29 mouse cellular contexts compared by ENCODE assay signal in the genomic region with DNA sequence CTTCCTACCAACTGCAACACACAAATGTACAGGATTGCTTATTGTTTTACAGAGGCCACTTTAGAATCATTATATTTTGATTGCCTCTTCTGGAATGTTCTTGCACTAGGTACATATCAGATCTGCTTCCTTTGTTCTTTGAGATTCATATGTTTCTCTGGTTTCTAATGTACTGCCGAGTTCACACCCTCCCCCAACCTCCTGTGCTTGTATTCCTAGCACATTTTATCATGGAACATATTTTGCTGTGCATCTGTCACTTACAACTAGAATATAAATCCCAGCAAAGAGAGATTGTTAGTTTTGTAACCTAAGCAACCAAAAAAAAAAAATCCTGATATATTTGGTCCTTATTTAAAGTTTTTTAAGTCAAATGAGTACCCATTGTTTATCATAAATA.
DNase-seq lines count a peak whose midpoint lies in the region; ATAC-seq and TF ChIP-seq lines count a peak whose summit lies in the region.
"Had no signal": no experiment of that assay in that cellular context is flagged by ENCODE, and none has a peak within 500 bp of the region (broad histone marks: within the 10 kb centered on the region; RNA-seq: fewer than 3 reads in every experiment).

No protein-coding gene starts in this region.

- H3K36me3 ChIP-seq in forebrain, postnatal 0 days (ENCODE audit: insufficient read depth), result no peaks in the 10 kb centered on the region
- no peaks in the 10 kb centered on the region for H3K36me3 ChIP-seq in hindbrain, embryonic 10.5 days
- H3K36me3 ChIP-seq in hindbrain, embryonic 12.5 days, result no peaks in the 10 kb centered on the region
- H3K36me3 ChIP-seq: embryonic facial prominence, embryonic 13.5 days; G1E; liver, embryonic 13.5 days; midbrain, embryonic 13.5 days; neural tube, embryonic 12.5 days had no signal

- 44% methylated on average over 1 of the region's 1 CpGs for WGBS in forebrain, postnatal 0 days
- WGBS in hindbrain, embryonic 10.5 days, result 79% methylated on average over 1 of the region's 1 CpGs
- 70% methylated on average over 1 of the region's 1 CpGs for WGBS in hindbrain, embryonic 12.5 days

- H3K27ac ChIP-seq in forebrain, postnatal 0 days (ENCODE audit: low read depth, low read length), result peak overlapping the region; percentile 47
- peak overlapping the region; percentile 1 for H3K27ac ChIP-seq in left cerebral cortex, adult 2 months
- no peak overlapping the region for H3K27ac ChIP-seq in hindbrain, embryonic 10.5 days
- H3K27ac ChIP-seq in hindbrain, embryonic 12.5 days, result no peak overlapping the region
- H3K27ac ChIP-seq: embryonic facial prominence, embryonic 13.5 days; liver, embryonic 13.5 days; midbrain, embryonic 13.5 days; neural tube, embryonic 12.5 days had no signal

- TF ChIP-seq CTCF in brain, embryonic 14.5 days (IDR thresholded peaks at IDR 0.05; ENCODE audit: borderline replicate concordance, extremely low read depth, insufficient read depth, insufficient read length), result no peak
- no peak for TF ChIP-seq CTCF in forebrain, postnatal 0 days (IDR thresholded peaks at IDR 0.05; ENCODE audit: low read depth)
- no peak for TF ChIP-seq CTCF in left cerebral cortex, adult 2 months (IDR thresholded peaks at IDR 0.05)

- H3K27me3 ChIP-seq in forebrain, postnatal 0 days (ENCODE audit: insufficient read depth, low read length), result no peaks in the 10 kb centered on the region
- H3K27me3 ChIP-seq in hindbrain, embryonic 10.5 days (ENCODE audit: insufficient read depth, poor library complexity, severe bottlenecking), result no peaks in the 10 kb centered on the region
- H3K27me3 ChIP-seq in hindbrain, embryonic 12.5 days, result no peaks in the 10 kb centered on the region
- H3K27me3 ChIP-seq: CH12.LX; embryonic facial prominence, embryonic 13.5 days; liver, embryonic 13.5 days; megakaryocyte, embryonic 14.5 days; midbrain, embryonic 13.5 days; neural tube, embryonic 12.5 days; Patski had no signal

- ATAC-seq in forebrain, postnatal 0 days, result peak; percentile 86
- ATAC-seq in hindbrain, embryonic 12.5 days (ENCODE audit: low FRiP score), result no peak
- ATAC-seq: midbrain, embryonic 13.5 days; Patski had no signal

- no peak overlapping the region for H3K4me3 ChIP-seq in forebrain, postnatal 0 days (ENCODE audit: low read depth, low read length)
- no peak overlapping the region for H3K4me3 ChIP-seq in left cerebral cortex, adult 2 months
- H3K4me3 ChIP-seq in hindbrain, embryonic 10.5 days, result no peak overlapping the region
- H3K4me3 ChIP-seq in hindbrain, embryonic 12.5 days, result no peak overlapping the region
- H3K4me3 ChIP-seq: embryonic facial prominence, embryonic 13.5 days; erythroblast, embryonic 14.5 days; liver, embryonic 13.5 days; megakaryocyte, embryonic 14.5 days; midbrain, embryonic 13.5 days; neural tube, embryonic 12.5 days had no signal

- H3K4me1 ChIP-seq in forebrain, postnatal 0 days (ENCODE audit: insufficient read depth), result no peaks in the 10 kb centered on the region
- H3K4me1 ChIP-seq in hindbrain, embryonic 10.5 days (replicated peaks), result no peaks in the 10 kb centered on the region
- no peaks in the 10 kb centered on the region for H3K4me1 ChIP-seq in hindbrain, embryonic 12.5 days
- H3K4me1 ChIP-seq: embryonic facial prominence, embryonic 13.5 days; liver, embryonic 13.5 days; megakaryocyte, embryonic 14.5 days; midbrain, embryonic 13.5 days; neural tube, embryonic 12.5 days had no signal

- DNase-seq in layer of hippocampus, adult 11-12 months (ENCODE audit: low spot score), result peak; percentile 46
- DNase-seq in layer of hippocampus, postnatal 25 days (ENCODE audit: extremely low spot score in 1 of 2, low spot score in 1 of 2), result no peak
- peak; percentile 64 for DNase-seq in brain, embryonic 14.5 days (ENCODE audit: low read depth)
- peak; percentile 67 for DNase-seq in forebrain, postnatal 0 days
- DNase-seq in left cerebral cortex, adult 2 months (ENCODE audit: extremely low spot score in 1 of 2, low spot score in 2 of 2), result no peak
- no peak for DNase-seq in ovary, postnatal 10 days (ENCODE audit: low spot score)
- DNase-seq in hindbrain, embryonic 10.5 days (ENCODE audit: low spot score), result no peak
- DNase-seq: adrenal gland, postnatal 36 days; B cell, adult 2 months; cerebellum, adult 2 months; cerebellum, postnatal 25 days; embryo, embryonic 11 days; gastrocnemius, postnatal 10 days; kidney, adult 18-20 months; kidney, postnatal 4 days; liver, embryonic 13.5 days; lung, adult 2 months; lung, postnatal 14 days; retina, postnatal 1 day had no signal

- no peak overlapping the region for H3K4me2 ChIP-seq in forebrain, postnatal 0 days (ENCODE audit: low read depth)
- no peak overlapping the region for H3K4me2 ChIP-seq in hindbrain, embryonic 12.5 days (replicated peaks)
- H3K4me2 ChIP-seq: embryonic facial prominence, embryonic 13.5 days; heart, embryonic 11.5 days; liver, embryonic 13.5 days; midbrain, embryonic 13.5 days; neural tube, embryonic 12.5 days had no signal

- H3K9ac ChIP-seq in forebrain, postnatal 0 days, result no peak overlapping the region
- H3K9ac ChIP-seq in hindbrain, embryonic 12.5 days, result no peak overlapping the region
- H3K9ac ChIP-seq: embryonic facial prominence, embryonic 13.5 days; liver, embryonic 13.5 days; midbrain, embryonic 13.5 days; neural tube, embryonic 12.5 days had no signal

- intact Hi-C loops in left cerebral cortex, adult 2 months (cut with DNase I), result no loop called here

- no peak for TF ChIP-seq POLR2A in brain, embryonic 14.5 days (IDR thresholded peaks at IDR 0.05; ENCODE audit: borderline replicate concordance, extremely low read depth, insufficient read depth, insufficient read length, poor library complexity, severe bottlenecking)

- no peaks in the 10 kb centered on the region for H3K9me3 ChIP-seq in forebrain, postnatal 0 days (ENCODE audit: low read length)
- H3K9me3 ChIP-seq in hindbrain, embryonic 10.5 days, result no peaks in the 10 kb centered on the region
- no peaks in the 10 kb centered on the region for H3K9me3 ChIP-seq in hindbrain, embryonic 12.5 days (replicated peaks)
- H3K9me3 ChIP-seq: embryonic facial prominence, embryonic 13.5 days; G1E; midbrain, embryonic 13.5 days; neural tube, embryonic 12.5 days had no signal

Comparison
In these comparisons a context has a peak if more than half of its experiments do, and no peak if none do; other contexts are left out.
1. DNase-seq: peak in layer of hippocampus, adult 11-12 months (single experiment), brain, embryonic 14.5 days (single experiment) and forebrain, postnatal 0 days (single experiment); none in layer of hippocampus, postnatal 25 days (0 of 2), left cerebral cortex, adult 2 months (0 of 2), ovary, postnatal 10 days (single experiment) and hindbrain, embryonic 10.5 days (single experiment).
2. H3K27ac ChIP-seq: peak in forebrain, postnatal 0 days (single experiment) and left cerebral cortex, adult 2 months (single experiment); none in hindbrain, embryonic 10.5 days (single experiment) and hindbrain, embryonic 12.5 days (single experiment).